Mouse (Mus musculus) gastrocnemius, adult 18-20 months (tissue): Measurements from ENCODE around the gene Fbxo11. TPM values are rescaled to one million over a fixed set of nuclear protein-coding genes. Genes with fewer than 3 reads are reported as not detected.

ENCODE experiments used
- DNase-seq: peaks from one replicate; pipeline ENCODE4 v3.0.0; 2021; ENCODE audit warnings: low spot score
- long read RNA-seq, 2 experiments: library from polyadenylated mRNA; stranded (forward); transcript quantifications; one replicate each; pipeline ENCODE4 v2.0.0; 2021
- total RNA-seq, 2 experiments: library from RNA; stranded (reverse); gene quantifications; 2 replicates each; pipeline ENCODE4 v1.2.3; 2021

Fbxo11 gene
- total RNA-seq: 10 to 100 TPM; 32.9 to 39.2 TPM
- long read RNA-seq, experiment 1, full-length matches to known transcripts: 1 of 10 reads
- long read RNA-seq, experiment 1, partial matches to known transcripts: 4 of 10 reads
- long read RNA-seq, experiment 1, other reads (novel, unspliced or antisense): 5 of 10 reads
- long read RNA-seq, experiment 2, full-length matches to known transcripts: 2 of 9 reads
- long read RNA-seq, experiment 2, partial matches to known transcripts: 3 of 9 reads
- long read RNA-seq, experiment 2, other reads (novel, unspliced or antisense): 4 of 9 reads

DNA sequence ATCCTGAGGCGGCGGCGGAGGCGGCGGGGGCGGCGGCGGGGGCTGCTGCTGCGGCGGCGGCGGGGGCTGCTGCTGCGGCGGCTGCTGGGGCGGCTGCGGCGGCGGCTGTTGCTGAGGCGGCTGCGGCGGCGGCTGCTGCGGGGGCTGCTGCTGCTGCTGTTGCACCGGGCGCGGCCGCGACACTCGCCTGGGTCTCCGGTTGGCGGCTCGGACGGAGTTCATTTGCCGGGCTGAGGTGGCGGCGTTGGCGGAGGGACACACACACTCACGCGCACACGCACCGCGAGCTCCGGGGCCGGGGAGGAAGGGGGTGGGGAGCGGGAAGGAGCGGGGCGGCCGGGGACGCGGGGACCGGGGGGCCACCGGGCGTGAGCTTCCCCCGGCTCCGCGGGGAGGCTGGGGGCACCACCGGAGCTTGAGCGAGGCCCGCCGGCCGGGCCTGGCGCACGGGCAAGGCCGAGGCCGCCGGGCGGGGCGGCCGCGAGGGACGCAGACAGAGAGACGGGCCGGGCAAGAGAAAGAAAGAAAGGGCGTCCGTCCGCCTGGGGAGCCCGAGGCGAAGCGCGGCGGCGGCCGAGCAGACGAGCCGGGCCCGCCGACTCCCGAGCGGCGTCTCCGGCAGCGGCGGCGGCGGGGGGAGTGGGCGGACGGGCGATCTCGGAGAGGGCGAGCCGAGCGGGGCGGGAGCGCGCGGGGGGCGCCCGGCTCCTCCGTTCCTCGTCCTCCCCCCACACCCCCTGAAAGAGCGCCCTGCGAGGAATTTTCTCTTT, at the start of gene Fbxo11:
Gene Fbxo11 (minus strand): TSS at position 261 of the 770 bp plus-strand sequence.
- DNase-seq: peak; percentile 52

DNA sequence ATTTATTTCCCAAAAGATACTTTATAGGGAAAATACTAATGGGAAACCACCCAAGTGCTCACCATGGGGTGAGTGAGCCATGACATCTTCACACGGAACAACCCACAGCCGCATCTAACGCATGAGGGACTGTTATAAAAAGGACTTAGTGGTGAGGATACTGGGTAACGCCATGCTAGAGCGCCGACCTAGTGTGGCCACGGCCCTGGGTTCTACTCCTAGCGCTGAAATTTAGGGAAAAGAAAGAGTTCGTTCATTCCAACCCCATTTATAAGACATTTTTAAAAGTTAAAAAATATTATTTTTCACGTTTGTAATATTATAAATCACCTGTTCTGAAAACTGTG, 48.8 kb upstream of the Fbxo11 start:
- DNase-seq: no peak

DNA sequence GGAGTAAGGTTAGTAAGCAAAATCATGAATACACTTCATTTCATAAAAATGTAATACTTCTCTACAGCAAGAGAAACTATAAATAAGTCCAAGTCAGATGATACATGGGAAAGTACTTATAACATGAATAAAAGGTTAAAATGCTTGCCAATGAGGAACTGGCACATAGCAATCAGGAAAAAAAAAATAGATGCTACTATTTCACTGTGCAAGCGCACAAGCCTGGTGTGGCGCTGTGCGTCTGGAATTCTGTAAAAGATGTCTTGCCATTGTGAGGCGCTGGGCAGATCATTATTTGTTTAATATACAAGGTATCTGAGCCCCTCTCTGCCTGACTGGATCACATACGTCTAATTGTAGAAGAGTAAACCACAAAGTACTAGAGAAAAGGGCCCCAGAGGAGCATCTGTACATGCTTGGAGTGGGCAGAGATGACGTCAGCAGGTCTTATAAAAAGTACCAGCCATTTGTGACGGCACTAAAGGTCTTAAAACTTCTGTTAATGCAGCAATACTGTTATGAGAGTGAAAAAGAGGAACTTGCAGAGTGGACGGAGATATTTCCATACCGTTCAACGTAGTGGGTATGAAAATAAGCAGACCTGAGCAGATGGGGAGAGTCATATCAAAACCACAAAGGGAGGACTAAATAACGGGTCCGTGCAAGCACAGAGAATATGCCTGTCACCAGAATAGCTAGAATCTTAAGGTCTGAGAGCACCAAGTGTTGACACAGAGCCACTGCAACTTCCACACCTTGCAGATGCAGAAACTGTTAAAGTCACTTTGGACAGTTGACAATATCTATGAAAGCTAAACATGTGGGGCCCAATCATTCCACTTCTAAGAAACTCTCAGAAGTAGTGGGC, 48.2 kb upstream of the Fbxo11 start:
- no peak for DNase-seq

DNA sequence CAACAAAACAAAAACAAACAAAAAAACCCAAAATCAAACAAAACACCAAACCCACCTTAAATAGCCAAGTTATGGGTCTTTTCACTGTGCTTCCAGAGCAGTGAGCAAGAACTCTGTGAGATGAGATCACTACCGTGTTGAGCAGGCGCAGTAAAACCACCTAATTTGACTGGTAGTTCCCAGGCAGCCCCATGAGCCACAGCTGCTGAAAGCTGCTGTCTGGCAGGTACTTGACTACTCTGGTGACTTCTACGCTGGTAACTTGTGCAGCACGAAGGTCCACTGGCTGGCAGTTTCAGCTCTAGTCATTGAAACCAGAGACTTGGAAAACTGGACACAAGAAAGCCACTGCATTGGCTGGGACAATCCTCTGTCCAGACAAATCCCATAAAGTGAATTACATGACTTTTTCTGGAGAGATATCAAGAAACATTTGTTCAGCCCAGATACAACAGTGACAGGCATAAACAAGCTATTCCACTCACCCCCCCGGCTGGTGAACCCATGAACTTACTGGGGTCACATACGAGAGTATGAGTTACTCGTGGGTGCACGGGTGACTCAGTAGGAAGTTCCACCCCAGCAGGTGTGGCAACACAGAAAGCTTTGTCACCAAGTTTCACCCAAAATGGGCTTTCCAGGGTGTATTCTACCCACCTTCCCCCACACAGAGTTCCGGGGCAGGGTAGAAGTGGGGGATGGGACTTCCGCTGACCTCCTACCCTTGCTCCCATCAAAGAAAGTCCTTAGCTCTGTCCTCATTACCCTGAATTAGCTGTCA, 47.0 kb upstream of the Fbxo11 start:
- DNase-seq: no peak

DNA sequence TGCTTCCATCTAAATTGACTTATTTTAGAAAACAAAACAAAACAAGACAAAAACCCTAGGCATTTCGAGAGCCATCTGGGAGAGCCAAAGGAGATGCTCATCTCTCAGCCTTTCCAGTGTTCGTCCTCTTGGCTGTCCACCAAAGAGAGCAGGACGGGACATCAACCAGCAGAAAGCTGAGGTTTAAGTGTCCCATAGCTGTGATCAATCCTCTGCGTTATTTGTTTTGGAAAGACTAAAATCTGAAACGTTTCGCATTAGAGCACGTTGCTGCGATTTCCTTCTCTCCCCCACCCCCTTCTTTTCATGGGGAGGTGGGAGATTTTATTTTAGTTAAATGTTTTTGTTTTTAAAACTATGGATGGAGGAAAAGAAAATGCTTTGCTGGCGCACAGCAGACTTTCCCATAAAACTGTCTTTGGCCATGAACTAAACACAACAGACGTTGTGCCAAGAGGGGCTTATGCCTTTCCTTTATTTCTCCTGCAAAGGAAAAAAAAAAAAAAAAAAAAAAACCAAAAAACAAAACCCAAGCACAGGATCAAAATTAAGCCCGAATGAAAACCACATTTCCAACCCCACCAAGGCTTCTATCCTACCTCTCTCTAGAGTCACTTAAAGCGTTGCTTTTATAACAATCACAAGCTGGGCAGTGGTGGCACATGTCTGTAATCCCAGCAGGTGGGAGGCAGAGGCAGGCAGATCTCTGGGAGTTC, 46.1 kb upstream of the Fbxo11 start:
- peak; percentile 41 for DNase-seq

DNA sequence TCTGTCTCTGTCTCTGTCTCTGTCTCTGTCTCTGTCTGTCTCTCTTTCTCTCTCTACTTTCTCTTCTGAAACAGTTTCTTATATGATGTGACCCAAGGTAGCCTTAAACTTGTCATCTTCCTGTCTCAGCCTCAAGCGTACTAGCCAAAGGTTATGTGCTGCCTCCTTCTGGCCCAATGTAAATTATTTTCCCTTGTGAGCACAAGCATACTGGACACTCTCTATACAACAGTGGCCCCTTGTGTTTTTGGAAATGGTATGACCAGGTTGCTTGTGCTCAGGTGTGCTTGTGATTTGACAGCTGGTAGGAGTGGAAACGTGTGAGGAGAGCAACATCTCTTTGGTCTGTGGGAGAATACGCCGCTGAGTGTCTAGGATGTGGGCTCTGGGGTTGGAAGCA, 42.6 kb upstream of the Fbxo11 start:
- DNase-seq: no peak

DNA sequence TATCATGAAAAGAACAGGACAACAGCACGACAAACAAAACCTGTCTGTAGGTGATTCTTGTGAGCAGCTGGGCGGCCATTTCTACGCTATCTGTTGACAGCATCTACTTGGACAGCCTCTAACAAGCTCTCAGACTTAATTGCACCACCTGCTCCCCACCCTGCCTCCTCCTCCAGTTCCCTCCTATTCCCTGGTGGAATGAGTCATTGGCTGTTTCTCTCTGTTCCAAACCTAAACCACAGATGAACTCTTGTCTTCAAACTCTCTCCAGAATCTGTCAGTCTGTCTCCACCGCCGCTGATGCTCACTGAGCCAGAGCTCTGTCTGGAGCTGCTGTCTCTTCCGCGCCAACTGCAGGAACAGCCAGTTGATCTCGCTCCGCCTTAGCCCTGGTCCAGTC, 41.3 kb upstream of the Fbxo11 start:
- DNase-seq: peak; percentile 77

DNA sequence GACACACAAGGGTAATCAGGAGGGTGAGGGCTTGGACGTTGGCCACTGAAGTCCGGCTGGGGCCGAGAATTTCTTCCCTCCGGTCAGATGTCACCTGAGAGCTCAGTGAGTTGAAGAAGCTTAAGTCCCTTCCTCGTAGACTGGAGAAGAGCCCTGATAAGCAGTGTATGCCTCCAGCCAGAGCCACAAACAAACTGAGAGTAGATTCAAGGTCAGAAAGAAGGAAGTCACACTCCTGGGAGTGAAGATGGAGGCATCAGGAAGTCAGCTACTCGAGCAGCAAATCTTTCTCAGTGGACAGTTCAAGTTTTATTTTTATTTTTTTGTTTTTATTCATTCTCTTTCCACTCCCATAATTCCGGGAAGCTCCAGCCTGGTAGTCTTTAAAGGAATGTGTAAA, 37.5 kb upstream of the Fbxo11 start:
- no peak for DNase-seq

DNA sequence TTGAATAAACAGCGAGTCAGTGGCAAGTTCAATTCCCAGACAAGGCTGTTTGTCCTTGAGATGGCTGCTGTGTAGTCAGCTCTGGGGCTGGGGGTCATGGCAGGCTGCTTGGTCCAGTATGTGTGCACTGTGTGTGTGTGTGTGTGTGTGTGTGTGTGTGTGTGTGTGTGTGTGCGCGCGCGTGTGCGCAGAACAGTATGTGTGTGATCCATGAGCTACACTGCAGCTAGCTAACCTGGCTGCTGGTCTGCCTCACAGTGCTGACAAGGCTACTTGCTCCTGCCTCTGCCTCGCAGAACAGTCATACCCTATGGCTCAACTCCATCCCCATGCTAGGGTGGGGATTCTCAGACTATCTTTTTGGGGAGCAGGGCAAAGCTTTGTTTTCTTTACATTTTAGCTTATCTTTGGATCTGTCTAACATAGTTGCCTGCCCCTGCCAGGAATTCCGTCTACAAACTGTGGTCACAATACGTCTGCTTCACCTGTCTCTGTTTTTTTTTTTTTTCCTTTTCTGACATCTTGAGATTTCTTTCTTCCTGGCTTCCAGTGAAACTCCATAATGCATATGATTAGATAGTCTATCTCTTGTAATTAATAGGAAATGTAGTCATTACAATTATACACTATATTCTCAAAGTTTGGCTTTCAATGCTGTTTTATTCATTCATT, 33.2 kb upstream of the Fbxo11 start:
- no peak for DNase-seq

DNA sequence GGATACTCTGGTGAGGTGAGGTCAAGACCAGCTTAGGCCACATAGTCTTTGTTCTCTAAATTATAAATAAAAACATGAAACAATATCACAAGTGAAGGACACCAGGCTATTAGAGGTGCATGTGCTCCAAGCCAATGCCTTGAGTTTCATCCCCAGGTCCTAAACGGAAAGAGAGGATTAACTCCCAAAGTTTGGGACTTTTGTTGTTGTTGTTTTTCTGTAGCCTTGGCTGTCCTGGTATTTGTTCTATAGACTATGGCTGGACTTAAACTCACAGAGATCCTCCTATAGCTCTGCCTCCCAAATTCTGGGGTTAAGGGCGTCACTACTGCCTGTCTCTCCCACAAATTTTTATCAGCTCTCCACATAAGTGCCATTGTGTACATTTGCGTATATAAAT, 32.5 kb upstream of the Fbxo11 start:
- DNase-seq: no peak

DNA sequence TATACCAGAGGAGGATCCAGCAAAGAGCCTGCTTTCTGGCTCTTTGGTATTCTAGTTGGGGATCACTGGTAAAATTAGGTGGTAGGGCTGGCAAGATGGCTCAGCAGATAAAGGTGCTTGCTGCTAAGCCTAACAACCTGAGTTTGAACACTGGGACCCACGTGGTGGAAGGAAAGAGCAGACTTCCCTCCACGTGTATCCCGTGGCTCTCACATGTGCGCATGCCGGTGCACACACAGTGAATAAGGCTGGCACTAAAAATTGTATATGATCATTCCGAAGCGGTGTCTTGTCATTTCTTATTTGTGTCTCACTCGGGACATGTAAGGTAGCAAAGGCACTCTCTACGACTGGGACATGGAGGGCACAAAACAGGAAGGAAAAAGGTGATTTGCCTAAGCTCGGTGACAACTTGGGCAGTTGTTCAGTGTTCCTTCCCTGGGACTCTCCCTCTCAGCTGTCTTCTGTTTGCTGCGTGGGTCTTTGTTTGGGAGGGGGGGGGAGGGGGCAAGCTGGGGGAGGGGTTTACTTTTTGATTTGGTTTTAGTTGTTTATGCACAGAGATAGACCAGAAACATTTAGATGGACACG, 31.8 kb upstream of the Fbxo11 start:
- no peak for DNase-seq

DNA sequence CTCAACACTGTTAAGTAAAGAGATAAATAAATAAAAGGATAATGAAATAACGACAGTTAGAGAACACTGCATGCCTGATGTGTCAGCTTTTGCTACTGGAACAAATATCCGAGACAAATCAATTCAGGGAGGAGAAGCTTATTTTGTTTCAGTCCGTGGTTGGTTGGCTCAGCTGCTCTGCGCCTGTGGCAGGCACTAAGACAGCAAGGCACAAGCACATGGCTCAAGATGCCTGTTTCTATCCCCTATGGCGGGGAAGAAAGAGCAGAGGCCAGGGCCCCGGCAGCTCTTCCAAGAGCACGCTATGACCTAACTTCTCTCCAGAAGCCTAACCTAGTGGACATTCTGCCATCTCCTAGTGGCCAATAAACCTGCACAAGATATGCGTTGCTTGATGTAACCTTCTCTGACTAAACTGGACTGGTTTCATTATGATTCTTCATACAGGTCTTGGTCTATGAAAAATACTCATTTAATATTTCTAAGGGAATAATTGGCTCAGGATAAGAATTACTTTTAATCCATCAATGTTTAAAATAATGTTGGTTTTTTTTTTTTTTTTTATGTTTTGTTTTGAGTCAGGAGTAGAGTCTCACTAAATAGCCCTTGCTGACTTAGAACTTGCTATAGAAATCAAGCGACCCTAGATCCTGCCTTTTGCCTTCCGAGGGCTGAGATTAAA, 30.6 kb upstream of the Fbxo11 start:
- DNase-seq: no peak

DNA sequence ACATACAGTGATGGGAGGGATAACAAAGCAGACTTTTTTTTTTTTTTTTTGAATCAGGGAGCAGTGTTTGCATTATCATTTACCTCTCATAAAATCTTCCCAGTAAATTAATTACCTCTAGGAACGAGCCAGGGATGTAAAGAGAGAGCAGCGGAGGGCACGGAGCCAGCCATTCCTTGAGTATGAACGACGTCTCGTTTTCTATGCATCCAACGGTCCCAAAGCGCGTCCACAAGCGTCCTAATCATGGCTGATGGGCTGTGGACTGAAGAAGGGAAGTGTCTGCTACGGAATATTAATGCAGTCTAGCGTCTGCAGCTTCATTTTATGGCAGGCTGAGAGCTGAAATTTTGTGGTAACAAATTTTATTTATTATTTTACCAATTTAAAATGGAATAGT, 29.2 kb upstream of the Fbxo11 start:
- DNase-seq: no peak

DNA sequence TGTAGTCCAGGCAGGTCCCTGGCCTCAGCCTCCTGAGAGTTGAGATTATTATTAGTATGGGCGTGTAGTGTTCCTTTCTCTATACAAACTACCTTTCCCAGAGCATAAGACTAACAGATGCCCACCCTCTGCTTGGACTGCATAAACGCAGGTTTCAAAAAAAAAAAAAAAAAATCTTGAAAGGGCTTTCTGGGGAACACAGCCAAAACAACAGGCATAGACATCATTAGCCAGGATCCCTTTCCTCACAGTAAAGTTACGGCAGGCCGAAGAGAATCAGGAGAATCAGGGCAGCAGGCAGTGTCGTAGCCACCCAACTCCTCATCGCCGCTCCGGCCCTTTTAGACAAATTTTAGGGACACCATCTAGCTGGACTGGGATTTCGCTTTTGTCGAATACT, 28.7 kb upstream of the Fbxo11 start:
- DNase-seq: no peak

DNA sequence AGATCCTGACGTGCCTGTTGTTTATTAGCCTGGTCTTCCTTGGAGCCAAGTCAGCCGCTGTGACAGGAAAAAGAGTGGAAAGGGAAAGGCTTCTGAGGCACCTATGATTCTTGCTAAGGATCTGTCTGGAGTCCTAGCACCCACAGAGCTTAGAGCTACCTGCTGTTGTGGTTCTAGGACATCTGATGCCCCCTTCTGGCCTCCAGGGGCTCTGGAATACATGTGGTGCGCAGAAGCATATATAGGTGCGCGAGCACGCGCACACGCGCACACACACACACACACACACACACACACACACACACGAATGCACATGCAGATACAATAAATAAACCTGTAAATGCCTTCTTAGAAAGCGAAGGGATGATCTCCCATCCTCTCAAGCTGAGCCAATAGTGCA, 20.9 kb upstream of the Fbxo11 start:
- no peak for DNase-seq

DNA sequence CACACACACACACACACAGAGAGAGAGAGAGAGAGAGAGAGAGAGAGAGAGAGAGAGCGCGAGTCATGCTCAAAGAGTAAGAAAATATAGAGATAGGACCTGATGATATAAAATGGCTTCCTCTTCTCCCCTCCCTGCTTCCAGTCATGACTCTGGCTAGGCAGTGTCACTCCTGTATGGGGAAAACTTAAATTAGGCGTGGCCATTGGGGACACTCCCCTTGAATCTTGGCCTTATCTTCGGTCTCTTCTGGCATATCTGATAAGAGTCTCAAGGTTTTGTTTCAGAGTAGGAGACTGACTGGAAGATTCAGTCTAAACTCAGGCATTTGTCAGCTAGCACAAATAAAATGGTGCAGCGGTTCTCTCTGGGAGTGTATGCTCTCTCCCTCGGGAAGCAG, 16.4 kb upstream of the Fbxo11 start:
- DNase-seq: no peak

DNA sequence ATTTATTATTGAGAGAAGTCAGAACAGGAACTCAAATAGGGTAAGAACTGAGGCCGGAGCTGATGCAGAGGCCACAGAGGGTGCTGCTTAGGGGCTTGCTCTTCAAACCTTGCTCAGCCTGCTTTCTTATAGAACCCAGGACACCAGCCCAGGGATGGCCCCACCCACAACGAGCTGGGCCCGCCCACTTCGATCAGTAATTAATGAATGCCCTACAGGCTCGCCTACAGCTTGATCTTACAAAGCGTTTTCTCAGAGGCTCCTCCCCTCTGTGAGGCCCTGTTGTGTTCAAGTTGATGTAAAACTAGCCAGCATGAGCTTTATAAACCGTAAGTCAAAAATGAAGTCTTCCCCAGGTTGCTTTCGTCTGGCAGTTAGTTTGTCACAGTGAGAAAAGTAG, 14.7 kb upstream of the Fbxo11 start:
- DNase-seq: no peak

DNA sequence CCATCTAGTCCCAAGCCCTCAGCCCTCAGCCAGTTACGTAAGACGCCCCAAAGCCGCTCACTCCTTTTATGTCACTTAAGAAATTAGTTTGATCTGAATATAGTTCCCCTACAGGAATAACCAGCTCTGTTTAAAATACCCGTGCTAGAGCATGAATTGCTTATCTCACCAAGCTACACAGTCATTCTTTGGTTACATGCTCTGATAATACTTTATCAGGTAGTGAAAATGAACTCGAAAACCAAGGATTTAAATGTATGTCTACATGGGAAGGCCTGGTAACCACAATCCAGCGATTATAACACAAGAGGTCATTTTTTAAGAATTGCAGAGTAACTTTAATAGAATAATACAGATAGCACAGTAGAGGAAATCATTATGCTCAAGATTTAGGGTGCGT, 7.0 kb upstream of the Fbxo11 start:
- no peak for DNase-seq

DNA sequence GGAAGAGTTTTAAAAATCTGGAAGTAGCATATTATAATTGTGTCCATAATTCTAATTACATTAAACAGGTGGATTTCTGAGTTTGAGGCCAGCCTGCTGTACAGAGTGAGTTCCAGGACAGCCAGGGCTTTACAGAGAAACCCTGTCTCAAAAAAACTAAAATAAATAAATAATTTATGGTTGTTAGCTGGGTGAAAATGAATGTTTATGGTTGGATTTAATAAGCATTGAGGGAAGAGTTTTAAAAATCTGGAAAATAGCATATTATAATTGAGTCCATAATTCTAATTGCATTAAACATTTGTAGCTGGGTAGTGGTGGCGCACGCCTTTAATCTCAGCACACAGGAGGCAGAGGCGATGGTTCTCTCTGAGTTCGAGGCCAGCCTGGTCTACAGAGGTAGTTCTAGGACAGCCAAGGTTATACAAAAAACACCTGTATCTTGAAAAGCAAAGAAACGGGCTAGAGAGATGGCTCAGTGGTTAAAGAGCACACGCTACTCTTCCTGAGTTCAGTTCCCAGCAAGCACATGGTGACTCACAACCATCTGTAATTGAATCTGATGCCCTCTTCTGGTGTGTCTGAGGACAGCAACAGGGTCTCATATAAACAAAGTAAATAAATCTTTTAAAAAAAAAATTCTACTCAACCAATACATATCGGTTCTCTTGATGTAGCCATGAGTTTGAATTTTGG, 3.1 kb upstream of the Fbxo11 start:
- DNase-seq: no peak
